Mouse (Mus musculus) left cerebral cortex, adult 6 months (tissue): ENCODE results near the gene Rab20. TPM values are rescaled to one million over a fixed set of nuclear protein-coding genes. Genes with fewer than 3 reads are reported as not detected.

Experiments
- long read RNA-seq, 2 experiments: library from polyadenylated mRNA; unstranded; transcript quantifications; one replicate each; pipeline ENCODE4 v2.0.0; 2019 to 2020
- polyA plus RNA-seq: library from polyadenylated mRNA; unstranded; fragments of <200 nt; fragmentation: Nextera tagmentation; gene quantifications from 2 replicates; pipeline ENCODE4 v1.2.3, GENCODE M21; 2021

The Rab20 gene
- 2.0 and 2.6 TPM in 2 replicates for polyA plus RNA-seq
- long read RNA-seq, experiment 1, partial matches to known transcripts: 0 of 4 reads
- long read RNA-seq, experiment 1, other reads (novel, unspliced or antisense): 0 of 4 reads
- long read RNA-seq, experiment 2, transcript Rab20-201 (2 exons, 1,392 nt): major isoform, 5 of 5 reads
- long read RNA-seq, experiment 2, partial matches to known transcripts: 0 of 5 reads
- long read RNA-seq, experiment 2, other reads (novel, unspliced or antisense): 0 of 5 reads

DNA sequence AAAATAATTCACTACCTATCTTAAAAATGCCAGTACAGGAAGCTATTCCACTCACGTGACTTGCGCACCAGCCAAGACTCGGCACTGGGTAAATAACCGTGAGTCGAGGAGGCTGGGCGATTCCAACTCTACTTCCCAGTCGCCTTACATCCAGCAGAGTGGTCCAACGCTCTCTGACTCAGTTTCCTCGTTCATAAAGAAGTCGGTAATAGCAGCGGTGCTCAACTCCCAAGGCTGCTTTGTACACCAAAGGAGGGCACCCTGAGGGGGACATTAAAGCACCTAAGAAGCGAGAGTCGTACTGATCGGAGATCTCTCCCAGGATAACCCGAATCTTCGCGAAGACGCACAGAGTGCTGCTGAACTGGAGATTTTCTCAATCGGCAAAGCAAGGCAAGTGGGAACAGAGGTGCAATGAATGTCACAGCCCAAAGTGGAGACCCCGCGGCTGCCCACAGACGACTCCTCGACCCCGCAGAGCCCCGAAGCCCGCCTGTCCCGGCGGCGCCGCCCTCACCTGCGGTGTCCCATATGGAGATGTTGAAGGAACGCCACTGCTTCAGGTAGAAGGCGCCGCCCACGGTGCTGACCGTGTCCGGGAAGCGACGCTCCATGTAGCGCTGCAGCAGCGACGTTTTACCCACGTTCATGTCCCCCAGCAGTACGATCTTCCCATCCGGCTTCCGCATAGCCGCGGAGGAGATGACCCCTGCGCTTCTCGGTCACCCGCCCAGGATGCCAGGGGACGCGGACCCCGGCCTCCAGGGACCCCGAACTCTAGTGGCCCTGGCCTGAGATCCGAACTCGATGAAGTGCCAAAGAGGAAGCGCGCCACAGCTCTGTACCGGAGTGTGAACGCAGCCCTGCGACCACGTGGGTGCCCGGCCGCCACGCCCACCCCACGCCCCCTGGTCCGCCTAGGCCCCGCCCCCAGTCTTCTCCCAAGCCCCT, at the start of gene Rab20:
Gene Rab20, minus strand, starts transcription at position 900 of the 951 bp plus-strand sequence.

DNA sequence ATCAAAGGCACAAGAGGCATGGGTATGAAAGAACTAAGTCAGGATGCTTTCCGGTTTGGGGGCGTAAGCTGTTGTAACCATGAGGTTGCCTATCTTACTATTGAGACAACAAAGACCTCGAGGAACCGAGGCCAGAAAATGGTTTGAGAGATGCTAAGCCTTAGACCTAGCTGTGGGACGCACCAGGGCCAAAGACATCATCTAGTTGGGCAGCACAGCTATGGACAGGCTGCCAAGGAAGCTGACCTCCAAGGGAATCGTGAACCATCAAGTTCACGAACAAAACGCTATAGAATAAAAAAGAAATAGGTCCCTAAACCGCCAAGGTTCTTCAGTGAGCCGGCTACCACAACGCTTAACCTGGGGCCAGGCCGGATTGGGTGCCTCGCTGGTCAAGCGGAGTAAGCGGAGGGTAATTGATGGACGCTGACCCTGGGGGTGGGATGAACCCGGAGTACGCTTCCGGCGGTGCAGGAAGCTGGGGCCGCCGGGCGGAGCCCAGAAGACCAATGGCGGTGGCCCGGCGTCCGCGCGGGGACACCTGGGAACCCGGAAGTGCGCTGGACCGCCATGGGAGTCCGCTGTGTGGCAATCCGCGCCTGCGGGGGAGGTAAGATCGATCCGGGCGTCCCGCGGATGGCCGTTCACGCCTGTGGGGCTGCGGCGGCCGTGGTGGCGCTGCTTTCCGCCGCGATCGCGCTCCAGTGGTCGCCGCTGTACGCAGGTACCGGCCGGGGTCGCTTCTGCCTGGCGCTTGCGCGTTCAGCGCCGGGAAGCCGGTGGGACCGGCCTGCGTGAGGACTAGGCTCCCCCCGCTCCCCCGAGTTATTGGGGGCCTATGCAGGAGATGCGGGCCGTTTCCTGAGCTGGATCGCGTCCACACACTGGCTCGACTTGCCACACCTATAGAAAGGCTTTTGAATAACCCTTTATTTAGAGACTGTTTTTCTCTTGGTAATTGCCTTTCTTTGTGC, 18.8 kb upstream of the Rab20 start, which contains the start of gene Naxd:
Gene Naxd, plus strand, starts transcription at position 490 of the 974 bp plus-strand sequence.

Other genes starting within 250 kb of the Rab20 start
- 1.7 and 2.0 TPM in 2 replicates for gene Col4a2, start 165.9 kb downstream of the Rab20 start, polyA plus RNA-seq
- gene Col4a1, start 165.9 kb downstream of the Rab20 start, polyA plus RNA-seq: 1.6 and 1.9 TPM in 2 replicates
- gene Naxd, start 18.8 kb upstream of the Rab20 start, polyA plus RNA-seq: 121 and 157 TPM in 2 replicates
- 16.0 and 20.5 TPM in 2 replicates for gene Cars2, start 72.1 kb upstream of the Rab20 start, polyA plus RNA-seq
- 24.8 and 29.5 TPM in 2 replicates for gene Ing1, start 76.9 kb upstream of the Rab20 start, polyA plus RNA-seq
- 9.6 and 10.8 TPM in 2 replicates for gene Ankrd10, start 157.0 kb upstream of the Rab20 start, polyA plus RNA-seq
- not detected in 2 replicates for gene 1700016D06Rik, start 222.4 kb upstream of the Rab20 start, polyA plus RNA-seq
- 19.0 and 19.8 TPM in 2 replicates for gene Arhgef7, start 249.0 kb upstream of the Rab20 start, polyA plus RNA-seq